9 mouse cellular contexts compared by ENCODE assay signal in the genomic region with DNA sequence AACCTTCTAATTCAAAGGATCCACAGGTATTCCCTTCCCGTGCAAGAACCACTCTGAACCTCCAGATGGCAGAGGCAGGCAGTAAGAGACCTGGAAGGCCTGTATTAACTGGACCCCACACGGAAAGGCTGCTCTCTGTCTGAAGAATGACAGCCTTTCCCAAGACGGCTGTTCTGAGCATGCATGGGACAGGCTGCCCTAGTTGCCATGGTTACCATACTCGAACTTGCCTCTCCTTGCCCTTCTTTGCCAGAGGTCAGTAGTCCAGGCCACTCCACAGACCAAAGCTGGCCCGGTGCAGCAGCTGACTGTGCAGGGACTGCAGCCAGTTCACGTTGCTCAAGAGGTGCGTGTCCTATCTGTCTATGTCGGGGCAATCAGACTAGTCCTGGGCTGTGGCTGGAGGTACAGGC. TPM values are rescaled to one million over a fixed set of nuclear protein-coding genes. Genes with fewer than 3 reads are reported as not detected.
DNase-seq lines count a peak whose midpoint lies in the region; ATAC-seq and TF ChIP-seq lines count a peak whose summit lies in the region.
"Had no signal": no experiment of that assay in that cellular context is flagged by ENCODE, and none has a peak within 500 bp of the region (broad histone marks: within the 10 kb centered on the region; RNA-seq: fewer than 3 reads in every experiment).

No protein-coding gene starts in this region.

- H3K4me2 ChIP-seq in heart, embryonic 11.5 days, result no peak overlapping the region
- H3K4me2 ChIP-seq in forebrain, embryonic 14.5 days (ENCODE audit: low read length), result no peak overlapping the region
- no peak overlapping the region for H3K4me2 ChIP-seq in midbrain, postnatal 0 days (ENCODE audit: low read depth, low read length, poor library complexity, severe bottlenecking)

- H3K27me3 ChIP-seq in heart, embryonic 11.5 days (ENCODE audit: control insufficient read depth, insufficient read depth, low read length), result no peaks in the 10 kb centered on the region
- no peaks in the 10 kb centered on the region for H3K27me3 ChIP-seq in forebrain, embryonic 14.5 days (replicated peaks; ENCODE audit: control insufficient read depth, insufficient read depth, low read length)
- H3K27me3 ChIP-seq in midbrain, postnatal 0 days (ENCODE audit: insufficient read depth, low read length), result no peaks in the 10 kb centered on the region

- 35% methylated on average over 8 of the region's 8 CpGs for WGBS in heart, embryonic 11.5 days (ENCODE audit: insufficient replicate concordance)
- 40% methylated on average over 8 of the region's 8 CpGs for WGBS in forebrain, embryonic 14.5 days
- 20% methylated on average over 8 of the region's 8 CpGs for WGBS in midbrain, postnatal 0 days

- H3K9me3 ChIP-seq in heart, embryonic 11.5 days (replicated peaks; ENCODE audit: control insufficient read depth, low read length), result no peaks in the 10 kb centered on the region
- H3K9me3 ChIP-seq in forebrain, embryonic 14.5 days (replicated peaks; ENCODE audit: control insufficient read depth, low read length), result no peaks in the 10 kb centered on the region
- no peaks in the 10 kb centered on the region for H3K9me3 ChIP-seq in midbrain, postnatal 0 days (ENCODE audit: low read length)

- peak; percentile 60 to 68 for DNase-seq in heart, adult 18-20 months
- DNase-seq in forebrain, embryonic 14.5 days (ENCODE audit: low spot score), result no peak
- peak; percentile 63 for DNase-seq in kidney, postnatal 10 days
- DNase-seq in midbrain, postnatal 0 days (ENCODE audit: low spot score), result peak; percentile 71
- no peak for DNase-seq in layer of hippocampus, postnatal 36 days
- no peak for DNase-seq in B cell, adult 2 months
- no peak for DNase-seq in thymus, postnatal 4 days

- H3K36me3 ChIP-seq in heart, embryonic 11.5 days (ENCODE audit: control insufficient read depth, insufficient read depth, low read length), result peaks cover 32% of the 10 kb centered on the region
- peaks cover 87% of the 10 kb centered on the region for H3K36me3 ChIP-seq in forebrain, embryonic 14.5 days (ENCODE audit: control insufficient read depth, insufficient read depth, low read length)
- peaks cover 83% of the 10 kb centered on the region for H3K36me3 ChIP-seq in midbrain, postnatal 0 days (ENCODE audit: insufficient read depth, low read length)

- TF ChIP-seq CTCF in midbrain, postnatal 0 days (IDR thresholded peaks at IDR 0.05), result peak; percentile 70

- no peak overlapping the region for H3K4me3 ChIP-seq in heart, embryonic 11.5 days (ENCODE audit: low read depth, low read length)
- H3K4me3 ChIP-seq in forebrain, embryonic 14.5 days (ENCODE audit: low read depth, low read length), result no peak overlapping the region
- H3K4me3 ChIP-seq in midbrain, postnatal 0 days (ENCODE audit: low read depth, low read length), result no peak overlapping the region

- peaks cover 4% of the 10 kb centered on the region for H3K4me1 ChIP-seq in heart, embryonic 11.5 days (ENCODE audit: control insufficient read depth, insufficient read depth, low read length)
- H3K4me1 ChIP-seq in forebrain, embryonic 14.5 days (ENCODE audit: control insufficient read depth, insufficient read depth, low read length), result no peaks in the 10 kb centered on the region
- no peaks in the 10 kb centered on the region for H3K4me1 ChIP-seq in midbrain, postnatal 0 days (ENCODE audit: insufficient read depth, low read length)

- H3K27ac ChIP-seq in heart, embryonic 11.5 days (ENCODE audit: low read depth, low read length), result no peak overlapping the region
- no peak overlapping the region for H3K27ac ChIP-seq in forebrain, embryonic 14.5 days (ENCODE audit: low read depth, low read length)
- no peak overlapping the region for H3K27ac ChIP-seq in midbrain, postnatal 0 days (ENCODE audit: low read depth, low read length)
- H3K27ac ChIP-seq: macrophage had no signal

- no peak for ATAC-seq in heart, embryonic 11.5 days (replicated peaks; ENCODE audit: insufficient number of reproducible peaks, low FRiP score, low TSS enrichment)
- no peak for ATAC-seq in forebrain, embryonic 14.5 days
- peak; percentile 52 for ATAC-seq in midbrain, postnatal 0 days (ENCODE audit: low FRiP score)

- H3K9ac ChIP-seq in heart, embryonic 11.5 days (ENCODE audit: low read depth, low read length), result no peak overlapping the region
- H3K9ac ChIP-seq in forebrain, embryonic 14.5 days (ENCODE audit: low read length), result 0 out of 2 replicates have a peak overlapping the region, but pooled peaks have one; percentile 21
- H3K9ac ChIP-seq in midbrain, postnatal 0 days (replicated peaks; ENCODE audit: low read length, poor library complexity, severe bottlenecking), result no peak overlapping the region

RNA-seq across cellular contexts. Expression of gene Rfx1, which starts 17.2 kb away (rescaled TPM):
- 1 to 10 TPM; 8.3 to 9.1 TPM for total RNA-seq in heart, adult 18-20 months (2021)
- polyA plus RNA-seq in heart, embryonic 11.5 days (2014; fragmentation: Nextera tagmentation; extraction: Ambion mirVana), result 7.5 and 7.9 TPM in 2 replicates
- 6.8 and 8.7 TPM in 2 replicates for polyA plus RNA-seq in forebrain, embryonic 14.5 days (2014; fragmentation: Nextera tagmentation; extraction: Ambion mirVana)
- 28.4 and 31.7 TPM in 2 replicates for total RNA-seq in midbrain, postnatal 0 days (2014; rRNA removed)
- polyA plus RNA-seq in midbrain, postnatal 0 days (2015; fragmentation: Nextera tagmentation; extraction: Ambion mirVana), result 7.2 and 8.8 TPM in 2 replicates
- total RNA-seq in layer of hippocampus, postnatal 36 days (2021), result 10 to 100 TPM; 24.0 to 30.9 TPM

RNA-seq across cellular contexts. Expression of gene Gm10643, which starts 18.9 kb away (rescaled TPM):
- 1 to 10 TPM; 4.2 to 5.0 TPM for total RNA-seq in heart, adult 18-20 months (2021)
- 1.0 and 1.1 TPM in 2 replicates for polyA plus RNA-seq in heart, embryonic 11.5 days (2014; fragmentation: Nextera tagmentation; extraction: Ambion mirVana)
- 1.3 and 1.5 TPM in 2 replicates for polyA plus RNA-seq in forebrain, embryonic 14.5 days (2014; fragmentation: Nextera tagmentation; extraction: Ambion mirVana)
- 2.2 and 3.0 TPM in 2 replicates for total RNA-seq in midbrain, postnatal 0 days (2014; rRNA removed)
- polyA plus RNA-seq in midbrain, postnatal 0 days (2015; fragmentation: Nextera tagmentation; extraction: Ambion mirVana), result 1.6 and 1.7 TPM in 2 replicates
- total RNA-seq in layer of hippocampus, postnatal 36 days (2021), result 1 to 10 TPM; 4.2 to 4.4 TPM

RNA-seq across cellular contexts. Expression of gene Dcaf15, which starts 20.7 kb away (rescaled TPM):
- total RNA-seq in heart, adult 18-20 months (2021), result 1 to 10 TPM; 7.2 to 7.3 TPM
- polyA plus RNA-seq in heart, embryonic 11.5 days (2014; fragmentation: Nextera tagmentation; extraction: Ambion mirVana), result 7.5 and 8.8 TPM in 2 replicates
- polyA plus RNA-seq in forebrain, embryonic 14.5 days (2014; fragmentation: Nextera tagmentation; extraction: Ambion mirVana), result 15.8 and 17.8 TPM in 2 replicates
- 62.3 and 67.6 TPM in 2 replicates for total RNA-seq in midbrain, postnatal 0 days (2014; rRNA removed)
- polyA plus RNA-seq in midbrain, postnatal 0 days (2015; fragmentation: Nextera tagmentation; extraction: Ambion mirVana), result 21.7 and 23.3 TPM in 2 replicates
- total RNA-seq in layer of hippocampus, postnatal 36 days (2021), result 10 to 100 TPM; 16.7 to 20.9 TPM

RNA-seq across cellular contexts. Expression of gene Rln3, which starts 39.0 kb away (rescaled TPM):
- not detected for total RNA-seq in heart, adult 18-20 months (2021)
- not detected in 2 replicates for polyA plus RNA-seq in heart, embryonic 11.5 days (2014; fragmentation: Nextera tagmentation; extraction: Ambion mirVana)
- not detected in 2 replicates for polyA plus RNA-seq in forebrain, embryonic 14.5 days (2014; fragmentation: Nextera tagmentation; extraction: Ambion mirVana)
- 2.3 and 2.7 TPM in 2 replicates for total RNA-seq in midbrain, postnatal 0 days (2014; rRNA removed)
- polyA plus RNA-seq in midbrain, postnatal 0 days (2015; fragmentation: Nextera tagmentation; extraction: Ambion mirVana), result 1.3 and 2.3 TPM in 2 replicates
- not detected for total RNA-seq in layer of hippocampus, postnatal 36 days (2021)
- polyA plus RNA-seq: macrophage had no signal

RNA-seq across cellular contexts. Expression of gene Il27ra, which starts 41.4 kb away (rescaled TPM):
- total RNA-seq in heart, adult 18-20 months (2021), result 1 to 10 TPM; 3.1 to 5.4 TPM
- 3.5 and 4.1 TPM in 2 replicates for polyA plus RNA-seq in heart, embryonic 11.5 days (2014; fragmentation: Nextera tagmentation; extraction: Ambion mirVana)
- polyA plus RNA-seq in forebrain, embryonic 14.5 days (2014; fragmentation: Nextera tagmentation; extraction: Ambion mirVana), result 0.19 and 0.70 TPM in 2 replicates
- total RNA-seq in midbrain, postnatal 0 days (2014; rRNA removed), result 0.71 and 1.1 TPM in 2 replicates
- polyA plus RNA-seq in midbrain, postnatal 0 days (2015; fragmentation: Nextera tagmentation; extraction: Ambion mirVana), result 0.21 and 0.29 TPM in 2 replicates
- 1 to 10 TPM; 2.3 to 2.9 TPM for total RNA-seq in layer of hippocampus, postnatal 36 days (2021)

Comparison
In these comparisons a context has a peak if more than half of its experiments do, and no peak if none do; other contexts are left out.
1. DNase-seq: peak in heart, adult 18-20 months (2 of 2), kidney, postnatal 10 days (single experiment) and midbrain, postnatal 0 days (single experiment); none in forebrain, embryonic 14.5 days (single experiment), layer of hippocampus, postnatal 36 days (0 of 2), B cell, adult 2 months (0 of 2) and thymus, postnatal 4 days (single experiment).